ENCODE assay signal across 1 mouse cellular context in the genomic region with DNA sequence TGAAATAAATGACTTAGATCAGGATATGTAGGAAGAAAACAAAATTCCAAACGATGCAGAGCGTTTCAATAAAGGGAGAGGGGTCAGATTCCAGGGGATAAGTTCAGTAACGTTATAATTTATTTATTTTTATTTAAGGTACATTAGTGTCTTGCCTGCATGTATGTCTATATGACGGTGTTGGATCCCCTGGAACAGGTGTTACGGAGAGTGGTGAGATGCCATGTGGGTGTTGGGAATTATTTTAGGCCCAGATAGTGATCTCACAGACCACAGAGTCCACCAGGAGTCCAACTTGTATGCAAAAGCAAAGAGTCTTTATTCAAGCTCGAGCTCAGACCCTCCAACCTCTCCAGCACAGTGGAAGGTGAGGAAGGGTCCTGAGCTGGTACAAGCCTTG.
A peak's percentile ranks its signal among the peaks of the same experiment; 100 is the strongest.
TF ChIP-seq lines count a peak whose summit lies in the region.

No protein-coding gene starts in this region.

TF ChIP-seq in myocyte, 11 proteins besides CTCF, POLR2A, EP300 and RAD21:
- peak in 1 of 3 experiments; percentile 6 for TF ChIP-seq MYOG (IDR thresholded peaks at IDR 0.05; ENCODE audit: control insufficient read depth in 1 of 3, insufficient read depth in 1 of 3, insufficient read length in 2 of 3, low read depth in 2 of 3)
- no peak for TF ChIP-seq REST (IDR thresholded peaks at IDR 0.05; ENCODE audit: insufficient read depth, insufficient read length)
- TF ChIP-seq MYOD1 (IDR thresholded peaks at IDR 0.05; ENCODE audit: control insufficient read depth in 1 of 3, insufficient read length in 2 of 3, low read depth in 2 of 3) = peak; percentile 50 to 83 (median 77)
- TF ChIP-seq POLR2AphosphoS2 (IDR thresholded peaks at IDR 0.05; ENCODE audit: insufficient read length, low read depth) = no peak
